Mouse (Mus musculus) heart, adult 2 months (tissue): ENCODE measurements around the gene Sema7a. TPM values are rescaled to one million over a fixed set of nuclear protein-coding genes. Genes with fewer than 3 reads are reported as not detected.

ENCODE experiments used
- DNase-seq, 2 experiments: peaks; one replicate each; pipeline ENCODE4 v3.0.0; 2021
- H3K27ac ChIP-seq: fragments of 200-600 bp; 2 replicates; pipeline ENCODE4 v1.8.1; 2022
- H3K27me3 ChIP-seq: fragments of 200-500 bp; 2 replicates; pipeline ENCODE4 v1.6.1; 2012; ENCODE audit warnings: mild to moderate bottlenecking, low read length, inconsistent platforms, mixed read lengths; ENCODE audit not compliant: control insufficient read depth, insufficient read depth
- H3K36me3 ChIP-seq: fragments of 200-500 bp; 2 replicates; pipeline ENCODE4 v1.6.1; 2012; ENCODE audit warnings: low read length, inconsistent platforms; ENCODE audit not compliant: control insufficient read depth, insufficient read depth
- H3K4me1 ChIP-seq: fragments of 200-500 bp; 2 replicates; pipeline ENCODE4 v1.6.1; 2011; ENCODE audit warnings: low read length; ENCODE audit not compliant: control insufficient read depth, insufficient read depth
- H3K4me3 ChIP-seq: fragments of 200-600 bp; 2 replicates; pipeline ENCODE4 v1.8.1; 2022
- H3K79me2 ChIP-seq: fragments of 200-500 bp; replicated peaks from 2 replicates; pipeline ENCODE4 v1.6.1; 2012; ENCODE audit warnings: mild to moderate bottlenecking, inconsistent platforms, low read length, moderate library complexity, mixed read lengths; ENCODE audit not compliant: control insufficient read depth, insufficient read depth
- H3K9ac ChIP-seq: fragments of 200-500 bp; 2 replicates; pipeline ENCODE4 v1.6.1; 2012; ENCODE audit warnings: low read depth, mild to moderate bottlenecking, control low read depth, inconsistent platforms, low read length, mixed read lengths
- CTCF ChIP-seq: fragments of 200-600 bp; IDR thresholded peaks from 2 replicates; pipeline ENCODE4 v1.8.1; 2022; ENCODE audit warnings: antibody characterized with exemption, mild to moderate bottlenecking, moderate library complexity
- EP300 ChIP-seq: fragments of 200-500 bp; IDR thresholded peaks from 2 replicates; pipeline ENCODE4 v1.6.1; 2011; ENCODE audit warnings: low read depth, low read length, control low read depth; ENCODE audit not compliant: insufficient read depth
- POLR2A ChIP-seq: fragments of 200-500 bp; IDR thresholded peaks from 2 replicates; pipeline ENCODE4 v1.6.1; 2011; ENCODE audit warnings: mild to moderate bottlenecking, low read depth, low read length, control low read depth; ENCODE audit not compliant: insufficient read depth
- WGBS: fragments of 180-500 bp; shearing (Covaris S2); methylation state at CpG from one replicate; pipeline ENCODE4 v1.1.7; 2018; 5-methylcytosine and 5-hydroxymethylcytosine counted together
- intact Hi-C: fragments of 180-260 bp; cut with DNase I; formaldehyde crosslinking; loops from one replicate; pipeline ENCODE4 v1.15.1; 2025
- polyA plus RNA-seq: library from polyadenylated mRNA; depleted of rRNA; stranded (reverse); fragments of >200 nt; gene quantifications from 2 replicates; pipeline ENCODE4 v1.2.3, GENCODE M21; 2012
- total RNA-seq, 2 experiments: library from RNA; stranded (reverse); gene quantifications; 2 replicates each; pipeline ENCODE4 v1.2.3; 2021

Gene Sema7a
- total and polyA plus RNA-seq, 3 experiments, result 26.7 to 31.1 (median 29.0) TPM

DNA sequence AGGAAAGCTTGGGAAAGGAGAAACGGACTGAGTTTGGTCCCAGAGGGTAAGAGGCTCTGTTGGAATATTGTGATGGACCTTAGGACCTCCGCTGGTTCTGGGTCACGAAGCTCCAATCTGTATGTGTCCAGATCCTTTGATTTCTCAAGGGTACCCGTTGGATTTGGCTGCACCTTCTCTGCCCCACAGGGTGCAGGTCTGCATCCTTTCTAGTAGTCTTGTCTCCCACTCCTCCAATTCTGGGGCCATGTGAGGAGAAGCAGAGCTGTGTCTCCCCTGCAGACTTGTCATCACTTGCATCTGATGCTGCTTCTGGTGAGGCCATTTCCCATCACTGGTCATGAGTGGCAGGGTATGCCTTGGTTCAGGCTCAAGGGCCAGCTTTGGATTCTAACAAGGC is 2.7 kb upstream of the Sema7a start:
- no peak overlapping the region for H3K9ac ChIP-seq
- H3K27me3 ChIP-seq, result peaks cover 1% of the 10 kb centered on the region; the same call in 1 of the 2 replicates
- H3K27ac ChIP-seq, result no peak overlapping the region
- TF ChIP-seq CTCF (no peak), EP300 (no peak)
- no peaks in the 10 kb centered on the region for H3K79me2 ChIP-seq
- no peaks in the 10 kb centered on the region for H3K36me3 ChIP-seq
- no peak overlapping the region for H3K4me3 ChIP-seq
- no peaks in the 10 kb centered on the region for H3K4me1 ChIP-seq
- intact Hi-C loops, result loop anchor here (5.0 kb wide), 1 partner anchor 75 kb away; no protein-coding TSS in a partner anchor
- no peak for DNase-seq
- WGBS, result 91% methylated on average over 4 of the region's 4 CpGs

DNA sequence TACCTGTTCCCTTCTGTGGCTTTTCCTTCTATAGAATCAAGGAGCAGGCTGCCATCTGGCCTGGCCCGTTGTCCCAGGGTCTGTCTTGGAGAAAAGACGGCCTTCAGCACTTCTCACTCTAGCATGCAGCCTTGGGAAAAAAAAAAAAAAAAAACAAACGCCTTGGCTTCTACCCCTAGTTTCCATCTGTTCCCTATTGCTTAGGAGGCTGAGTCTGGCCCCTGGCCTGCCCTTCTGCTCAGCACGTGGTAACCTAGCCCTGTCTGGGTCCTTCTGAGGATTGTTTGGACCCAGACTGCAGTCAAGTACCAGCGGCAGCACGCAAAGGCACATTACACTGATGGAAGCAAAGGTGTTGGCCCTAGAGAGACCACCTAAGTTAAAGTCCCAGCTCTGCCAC is 2.3 kb upstream of the Sema7a start:
- Histone ChIP-seq H3K27me3 (peaks cover 1% of the 10 kb centered on the region; the same call in 1 of the 2 replicates), H3K4me1 (no peaks in the 10 kb centered on the region), H3K36me3 (no peaks in the 10 kb centered on the region), H3K4me3 (no peak overlapping the region), H3K27ac (no peak overlapping the region), H3K9ac (no peak overlapping the region), H3K79me2 (no peaks in the 10 kb centered on the region)
- 65% methylated on average over 6 of the region's 6 CpGs for WGBS
- intact Hi-C loops, result loop anchor here (5.0 kb wide), 1 partner anchor 75 kb away; no protein-coding TSS in a partner anchor
- DNase-seq, result no peak
- TF ChIP-seq POLR2A (no peak), EP300 (no peak), CTCF (no peak)

DNA sequence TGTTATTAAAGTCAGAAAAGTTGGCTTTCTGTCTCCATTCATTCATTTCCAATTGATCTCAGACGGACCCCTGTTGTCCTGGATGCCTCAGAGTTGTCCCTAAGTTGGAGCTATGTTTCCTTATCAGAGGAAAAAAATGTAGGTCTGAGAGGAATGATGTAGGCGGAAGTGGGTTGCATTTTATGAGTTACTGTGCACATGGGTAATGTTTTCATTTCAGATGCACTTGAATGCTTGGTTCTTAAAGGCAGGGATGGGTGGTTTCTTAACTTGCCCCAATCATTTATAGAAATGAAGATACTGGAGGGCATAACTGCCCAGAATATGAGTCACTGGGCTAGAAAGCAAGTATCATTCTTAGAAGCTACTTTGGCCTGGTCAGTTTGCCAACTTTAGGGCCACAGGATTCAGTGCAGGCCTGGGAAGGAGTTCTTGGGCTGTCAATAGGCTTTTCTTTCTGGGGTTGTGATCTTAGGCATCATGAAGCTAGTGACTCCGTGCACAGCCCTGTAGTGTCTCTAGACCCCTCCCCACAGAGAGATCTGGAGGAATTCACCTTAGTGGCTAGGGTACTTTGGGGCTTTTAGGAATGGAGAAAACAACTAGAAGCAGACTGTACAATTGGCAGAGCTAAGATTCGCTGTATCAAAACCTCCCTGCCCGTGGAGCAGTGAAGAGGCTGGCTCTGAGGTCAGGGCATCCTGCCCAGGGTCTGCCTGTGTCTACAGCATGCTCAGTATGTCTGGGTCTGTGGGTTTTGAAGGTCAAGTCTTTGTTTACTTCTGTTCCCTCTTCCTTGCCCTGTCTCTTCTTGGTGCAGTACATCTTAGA is 1.5 kb upstream of the Sema7a start:
- Histone ChIP-seq H3K9ac (no peak overlapping the region), H3K4me3 (no peak overlapping the region), H3K4me1 (no peaks in the 10 kb centered on the region), H3K27me3 (peaks cover 1% of the 10 kb centered on the region; the same call in 1 of the 2 replicates), H3K79me2 (no peaks in the 10 kb centered on the region), H3K36me3 (no peaks in the 10 kb centered on the region), H3K27ac (no peak overlapping the region)
- no peak for TF ChIP-seq EP300
- TF ChIP-seq POLR2A, result no peak
- no peak for TF ChIP-seq CTCF
- 77% methylated on average over 5 of the region's 5 CpGs for WGBS
- intact Hi-C loops, result loop anchor here (5.0 kb wide), 1 partner anchor 76 kb away; no protein-coding TSS in a partner anchor
- DNase-seq, result no peak

DNA sequence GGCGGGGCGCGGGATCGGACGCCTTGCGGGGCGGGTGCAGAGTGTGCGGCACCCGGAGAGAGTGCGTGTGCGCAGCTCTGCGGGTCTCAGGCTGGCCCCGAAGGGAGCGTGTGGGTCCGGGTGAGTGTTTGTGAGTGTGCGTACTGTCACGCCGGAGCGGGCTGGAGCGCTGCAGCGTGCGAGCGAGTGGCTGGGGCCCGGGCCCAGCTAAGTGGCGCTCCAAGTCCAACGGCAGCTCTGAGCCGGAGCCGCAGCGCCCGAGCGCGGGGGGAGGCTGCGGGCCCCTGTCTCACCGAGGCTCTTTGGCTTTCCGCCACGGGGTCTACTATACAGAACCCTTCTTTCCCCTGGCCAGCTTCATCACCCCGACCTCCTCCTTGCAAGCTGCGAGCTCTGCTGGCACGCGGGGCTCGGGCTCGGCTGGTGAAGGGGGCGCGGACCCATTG is 460 bp downstream of the Sema7a start:
- no peaks in the 10 kb centered on the region for H3K79me2 ChIP-seq
- peak overlapping the region; percentile 86 for H3K27ac ChIP-seq
- under 1% methylated on average over 43 of the region's 44 CpGs for WGBS
- peaks cover 5% of the 10 kb centered on the region for H3K4me1 ChIP-seq
- H3K4me3 ChIP-seq, result peak overlapping the region; percentile 90
- 0 out of 2 replicates have a peak, but pooled peaks cover 2% of the 10 kb centered on the region for H3K36me3 ChIP-seq
- DNase-seq, result no peak
- TF ChIP-seq POLR2A (no peak), EP300 (no peak), CTCF (no peak)
- intact Hi-C loops, result loop anchor here (1.0 kb wide), 1 partner anchor 30 kb away; no protein-coding TSS in a partner anchor
- peak overlapping the region; percentile 85 for H3K9ac ChIP-seq
- H3K27me3 ChIP-seq, result peaks cover 1% of the 10 kb centered on the region; the same call in 1 of the 2 replicates

DNA sequence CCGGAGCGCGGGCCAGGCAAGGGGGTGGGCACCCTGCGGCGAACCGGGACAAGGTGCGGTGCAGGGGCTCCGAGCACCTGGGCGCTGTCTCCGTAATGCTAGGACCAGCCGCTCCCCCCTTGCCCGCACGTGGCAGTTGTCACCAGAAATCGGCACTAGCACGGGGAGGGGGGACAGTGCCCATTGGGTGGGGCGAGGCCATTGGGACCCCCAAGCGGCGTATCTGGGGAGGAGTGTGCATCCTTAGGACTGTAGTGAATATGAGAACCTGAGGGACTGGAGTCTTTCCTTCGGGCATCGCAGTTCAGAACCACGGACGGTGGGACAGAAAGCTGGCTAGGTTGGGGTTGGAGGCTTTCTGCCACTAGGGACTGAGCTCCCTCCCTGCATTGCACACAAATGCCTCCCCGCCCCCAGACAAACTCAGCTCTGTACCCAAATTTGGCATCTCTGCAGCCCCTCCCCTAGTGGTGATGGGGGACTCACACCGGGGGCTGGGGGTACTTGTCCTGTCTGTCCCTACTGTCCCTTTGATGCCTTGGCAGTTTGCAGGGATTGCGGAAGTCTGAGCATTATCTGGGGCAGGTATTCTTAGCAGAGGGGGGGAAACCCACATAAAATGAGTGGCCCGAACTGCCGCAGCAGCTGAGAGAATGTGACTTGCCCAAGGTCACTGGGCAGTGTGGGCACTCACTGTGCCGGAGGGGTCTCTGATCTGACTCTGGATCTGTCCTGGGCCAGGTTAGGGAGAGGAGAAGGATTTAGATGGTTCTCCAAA is 1.1 kb downstream of the Sema7a start:
- H3K36me3 ChIP-seq, result 0 out of 2 replicates have a peak, but pooled peaks cover 2% of the 10 kb centered on the region
- H3K4me3 ChIP-seq, result peak overlapping the region; percentile 90
- WGBS, result 5% methylated on average over 26 of the region's 28 CpGs
- no peaks in the 10 kb centered on the region for H3K79me2 ChIP-seq
- DNase-seq, result peak; percentile 16 to 46
- H3K4me1 ChIP-seq, result peaks cover 7% of the 10 kb centered on the region
- intact Hi-C loops, result loop anchor here (1.0 kb wide), 1 partner anchor 29 kb away; no protein-coding TSS in a partner anchor
- H3K27me3 ChIP-seq, result peaks cover 1% of the 10 kb centered on the region; the same call in 1 of the 2 replicates
- peak overlapping the region; percentile 85 for H3K9ac ChIP-seq
- peak; percentile 28; the same call in 1 of the 2 replicates for TF ChIP-seq CTCF
- no peak for TF ChIP-seq EP300
- H3K27ac ChIP-seq, result peak overlapping the region; percentile 86

DNA sequence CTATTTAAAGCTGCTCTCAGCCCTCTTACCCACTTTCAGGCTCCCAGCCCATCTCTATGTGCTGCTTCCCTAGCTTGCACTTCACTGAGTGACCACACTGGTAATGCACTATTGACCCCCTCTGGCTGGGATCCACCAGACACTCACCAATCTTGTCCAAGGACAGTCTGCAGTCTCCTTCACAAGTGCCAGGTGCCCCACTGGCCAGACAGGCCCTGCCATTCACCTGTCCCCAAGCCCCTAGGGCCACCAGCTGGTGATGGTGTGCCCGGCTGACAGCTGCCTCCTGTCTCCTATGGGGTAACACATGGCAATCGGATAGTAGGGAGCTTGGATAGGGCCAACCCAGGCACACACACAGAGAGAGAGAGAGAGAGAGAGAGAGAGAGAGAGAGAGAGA is 2.1 kb downstream of the Sema7a start:
- H3K4me3 ChIP-seq, result peak overlapping the region; percentile 90
- no peak for DNase-seq
- TF ChIP-seq POLR2A (no peak), CTCF (0 out of 2 replicates have a peak, but pooled peaks have one; percentile 4), EP300 (no peak)

More for the DNA sequence above, 2.1 kb downstream of the Sema7a start:
- no peaks in the 10 kb centered on the region for H3K79me2 ChIP-seq
- H3K36me3 ChIP-seq, result 0 out of 2 replicates have a peak, but pooled peaks cover 2% of the 10 kb centered on the region
- peak overlapping the region; percentile 85 for H3K9ac ChIP-seq
- peaks cover 12% of the 10 kb centered on the region for H3K4me1 ChIP-seq
- H3K27me3 ChIP-seq, result peaks cover 1% of the 10 kb centered on the region; the same call in 1 of the 2 replicates
- H3K27ac ChIP-seq, result peak overlapping the region; percentile 86
- intact Hi-C loops, result no loop called here
- 44% methylated on average over 2 of the region's 2 CpGs for WGBS
